8 mouse cellular contexts compared by ENCODE assay signal in genomic region chr12:118301072-118301865, GRCm38 (mm10). TPM values are rescaled to one million over a fixed set of nuclear protein-coding genes. Genes with fewer than 3 reads are reported as not detected.
DNase-seq lines count a peak whose midpoint lies in the region; ATAC-seq and TF ChIP-seq lines count a peak whose summit lies in the region.

Sp4 (minus strand) TSS chr12:118301440.

- H3K27ac ChIP-seq in CH12.LX (ENCODE audit: insufficient read depth, low read depth) = peak within 1 kb of the TSS; percentile 80
- peak within 1 kb of the TSS; percentile 94 for H3K27ac ChIP-seq in forebrain, embryonic 11.5 days (ENCODE audit: low read depth, low read length)
- peak within 1 kb of the TSS; percentile 96 for H3K27ac ChIP-seq in heart, embryonic 16.5 days (ENCODE audit: low read length)
- peak within 1 kb of the TSS; percentile 96 for H3K27ac ChIP-seq in liver, embryonic 15.5 days (replicated peaks)
- peak within 1 kb of the TSS; percentile 90 for H3K27ac ChIP-seq in neural tube, embryonic 12.5 days

- H3K79me2 ChIP-seq in CH12.LX (replicated peaks; ENCODE audit: control insufficient read depth, extremely low read depth, insufficient read depth, poor library complexity, severe bottlenecking) = no peaks in the 10 kb centered on the region

- dilution Hi-C loops in CH12.LX (cut with MboI; ENCODE audit: extremely low pct_ligation_motif_present, extremely low pct_unique_long_range_greater_than_20kb, low sequenced_read_pairs) = no loop called here

- in situ Hi-C loops in CH12.LX (cut with MboI; ENCODE audit: low pct_ligation_motif_present, low pct_unique_long_range_greater_than_20kb, low sequenced_read_pairs) = no loop called here

- no peaks in the 10 kb centered on the region for H3K9me3 ChIP-seq in CH12.LX (replicated peaks; ENCODE audit: low read length)
- no peaks in the 10 kb centered on the region for H3K9me3 ChIP-seq in forebrain, embryonic 11.5 days (ENCODE audit: control insufficient read depth, low read length)
- H3K9me3 ChIP-seq in heart, embryonic 16.5 days (replicated peaks; ENCODE audit: control insufficient read depth, low read length) = no peaks in the 10 kb centered on the region
- no peaks in the 10 kb centered on the region for H3K9me3 ChIP-seq in liver, embryonic 15.5 days (replicated peaks)
- H3K9me3 ChIP-seq in neural tube, embryonic 12.5 days = no peaks in the 10 kb centered on the region

- peak within 1 kb of the TSS; percentile 76 for H3K9ac ChIP-seq in CH12.LX (ENCODE audit: insufficient read depth, low read depth)
- peak within 1 kb of the TSS; percentile 89 for H3K9ac ChIP-seq in forebrain, embryonic 11.5 days (ENCODE audit: low read length)
- H3K9ac ChIP-seq in heart, embryonic 16.5 days (ENCODE audit: low read length) = peak within 1 kb of the TSS; percentile 89
- peak within 1 kb of the TSS; percentile 90 for H3K9ac ChIP-seq in liver, embryonic 15.5 days
- peak within 1 kb of the TSS; percentile 76 for H3K9ac ChIP-seq in neural tube, embryonic 12.5 days

- peak within 1 kb of the TSS; percentile 62 to 88 (median 82) for H3K4me3 ChIP-seq in CH12.LX (replicated peaks in 1 of 3; ENCODE audit: low read depth in 2 of 3, low read length in 2 of 3, poor library complexity in 1 of 3)
- peak within 1 kb of the TSS; percentile 80 for H3K4me3 ChIP-seq in forebrain, embryonic 11.5 days (ENCODE audit: low read depth, low read length)
- H3K4me3 ChIP-seq in heart, embryonic 16.5 days (ENCODE audit: low read length) = peak within 1 kb of the TSS; percentile 99
- peak within 1 kb of the TSS; percentile 83 for H3K4me3 ChIP-seq in liver, embryonic 15.5 days (replicated peaks)
- H3K4me3 ChIP-seq in neural tube, embryonic 12.5 days = peak within 1 kb of the TSS; percentile 81

- no peak for TF ChIP-seq RAD21 in CH12.LX (IDR thresholded peaks at IDR 0.05; ENCODE audit: low read depth, low read length)

- peak; percentile 59 for TF ChIP-seq POLR2A in CH12.LX (IDR thresholded peaks at IDR 0.05; ENCODE audit: low read depth, low read length)

- H3K27me3 ChIP-seq in CH12.LX (replicated peaks) = no peaks in the 10 kb centered on the region
- H3K27me3 ChIP-seq in forebrain, embryonic 11.5 days (ENCODE audit: control insufficient read depth, insufficient read depth, low read length) = no peaks in the 10 kb centered on the region
- no peaks in the 10 kb centered on the region for H3K27me3 ChIP-seq in heart, embryonic 16.5 days (ENCODE audit: control insufficient read depth, insufficient read depth, low read length)
- no peaks in the 10 kb centered on the region for H3K27me3 ChIP-seq in liver, embryonic 15.5 days
- H3K27me3 ChIP-seq in neural tube, embryonic 12.5 days (replicated peaks) = no peaks in the 10 kb centered on the region

- peak; percentile 88 for DNase-seq in CH12.LX (ENCODE audit: extremely low read depth)
- DNase-seq in c-Kit-positive CD71-positive TER-119-negative erythroid progenitor cells, embryonic 14.5 days (ENCODE audit: low read depth) = peak; percentile 85
- peak; percentile 97 for DNase-seq in forebrain, embryonic 11.5 days (ENCODE audit: low spot score)
- peak; percentile 94 to 96 for DNase-seq in kidney, postnatal 36 days
- peak; percentile 82 for DNase-seq in telencephalon, adult 2 months (ENCODE audit: low read depth, low spot score)

- H3K4me1 ChIP-seq in CH12.LX (ENCODE audit: control insufficient read depth in 1 of 2, insufficient read depth in 2 of 2) = peaks cover 0 to 31% of the 10 kb centered on the region in 2 experiments; a peak in 2 of 4 replicates
- peaks cover 8% of the 10 kb centered on the region; the same call in 1 of the 2 replicates for H3K4me1 ChIP-seq in forebrain, embryonic 11.5 days (replicated peaks; ENCODE audit: control insufficient read depth, insufficient read depth, low read length)
- H3K4me1 ChIP-seq in heart, embryonic 16.5 days (ENCODE audit: control insufficient read depth, insufficient read depth, low read length) = peaks cover 23% of the 10 kb centered on the region
- H3K4me1 ChIP-seq in liver, embryonic 15.5 days (replicated peaks) = peaks cover 53% of the 10 kb centered on the region
- peaks cover 25% of the 10 kb centered on the region for H3K4me1 ChIP-seq in neural tube, embryonic 12.5 days

- under 1% methylated on average over 58 of the region's 78 CpGs for WGBS in forebrain, embryonic 11.5 days
- WGBS in heart, embryonic 16.5 days = under 1% methylated on average over 47 of the region's 78 CpGs
- 0% methylated on average over 67 of the region's 78 CpGs for WGBS in liver, embryonic 15.5 days (ENCODE audit: insufficient replicate concordance)
- under 1% methylated on average over 62 of the region's 78 CpGs for WGBS in neural tube, embryonic 12.5 days

- peak; percentile 91 for ATAC-seq in forebrain, embryonic 11.5 days (replicated peaks; ENCODE audit: low FRiP score)
- peak; percentile 84 for ATAC-seq in heart, embryonic 16.5 days (replicated peaks; ENCODE audit: extremely low read depth, insufficient read depth, low FRiP score)
- ATAC-seq in liver, embryonic 15.5 days (ENCODE audit: insufficient read depth) = peak; percentile 84
- ATAC-seq in neural tube, embryonic 12.5 days (ENCODE audit: low FRiP score, low read depth) = peak; percentile 91

- peaks cover 0 to 12% of the 10 kb centered on the region in 2 experiments for H3K36me3 ChIP-seq in CH12.LX (replicated peaks in 1 of 2; ENCODE audit: control insufficient read depth in 1 of 2, insufficient read depth in 1 of 2, low read length in 1 of 2)
- no peaks in the 10 kb centered on the region for H3K36me3 ChIP-seq in forebrain, embryonic 11.5 days (ENCODE audit: control insufficient read depth, insufficient read depth, low read length)
- no peaks in the 10 kb centered on the region for H3K36me3 ChIP-seq in heart, embryonic 16.5 days (ENCODE audit: control insufficient read depth, insufficient read depth)
- H3K36me3 ChIP-seq in liver, embryonic 15.5 days (replicated peaks) = peaks cover 14% of the 10 kb centered on the region; the same call in 1 of the 2 replicates
- 0 out of 2 replicates have a peak, but pooled peaks cover 4% of the 10 kb centered on the region for H3K36me3 ChIP-seq in neural tube, embryonic 12.5 days

- TF ChIP-seq EP300 in CH12.LX (IDR thresholded peaks at IDR 0.05; ENCODE audit: low read length) = no peak

- H3K4me2 ChIP-seq in CH12.LX (ENCODE audit: insufficient read depth, low read depth, poor library complexity, severe bottlenecking) = peak within 1 kb of the TSS; percentile 65; the same call in 1 of the 2 replicates
- H3K4me2 ChIP-seq in forebrain, embryonic 11.5 days (ENCODE audit: low read depth, low read length, severe bottlenecking) = peak within 1 kb of the TSS; percentile 68
- peak within 1 kb of the TSS; percentile 82 for H3K4me2 ChIP-seq in heart, embryonic 16.5 days (ENCODE audit: low read depth, low read length)
- H3K4me2 ChIP-seq in liver, embryonic 15.5 days = peak within 1 kb of the TSS; percentile 84
- peak within 1 kb of the TSS; percentile 77 for H3K4me2 ChIP-seq in neural tube, embryonic 12.5 days (replicated peaks)

- no peak for TF ChIP-seq CTCF in CH12.LX (conservative IDR thresholded peaks at IDR 0.05 in 1 of 2, IDR thresholded peaks at IDR 0.05 in 1 of 2; ENCODE audit: low read depth in 2 of 2, low read length in 2 of 2)

TF ChIP-seq in CH12.LX, 34 proteins besides CTCF, POLR2A, EP300 and RAD21:
- TF ChIP-seq NELFE (IDR thresholded peaks at IDR 0.05; ENCODE audit: low read depth, low read length) (peak; percentile 55), MAZ (IDR thresholded peaks at IDR 0.05; ENCODE audit: low read depth, low read length) (peak; percentile 79), USF1 (IDR thresholded peaks at IDR 0.05; ENCODE audit: low read depth, low read length) (no peak), GABPA (IDR thresholded peaks at IDR 0.05; ENCODE audit: insufficient replicate concordance, low read depth, low read length) (no peak), POLR2AphosphoS2 (IDR thresholded peaks at IDR 0.05; ENCODE audit: low read depth, low read length) (no peak), CHD2 (IDR thresholded peaks at IDR 0.05; ENCODE audit: low read length) (peak; percentile 7; the same call in 1 of the 2 replicates), NRF1 (IDR thresholded peaks at IDR 0.05; ENCODE audit: low read depth, low read length) (peak; percentile 63), ZKSCAN1 (IDR thresholded peaks at IDR 0.05; ENCODE audit: borderline replicate concordance, low read depth, low read length) (no peak)

RNA-seq across cellular contexts. Expression of gene Sp4, which starts in this region (rescaled TPM):
- total RNA-seq in CH12.LX (2012; rRNA removed) = 5.5 and 6.6 TPM in 2 replicates
- 5.4 and 5.7 TPM in 2 replicates for total RNA-seq in CH12.LX (2014; rRNA removed)
- polyA plus RNA-seq in CH12.LX (2012; ENCODE audit: insufficient read length, low read depth) = 3.8 and 4.2 TPM in 2 replicates
- polyA plus RNA-seq in forebrain, embryonic 11.5 days (2014; fragmentation: Nextera tagmentation; extraction: Ambion mirVana) = 24.6 and 26.2 TPM in 2 replicates
- 6.6 and 6.7 TPM in 2 replicates for polyA plus RNA-seq in heart, embryonic 16.5 days (2015; fragmentation: Nextera tagmentation; extraction: Ambion mirVana)
- 5.3 and 5.5 TPM in 2 replicates for polyA plus RNA-seq in liver, embryonic 15.5 days (2015; fragmentation: Nextera tagmentation; extraction: Ambion mirVana)
- polyA plus RNA-seq in neural tube, embryonic 12.5 days (2016; fragmentation: Nextera tagmentation; extraction: Ambion mirVana) = 15.6 and 18.0 TPM in 2 replicates

Comparison
In these comparisons a context has a peak if more than half of its experiments do, and no peak if none do; other contexts are left out.
1. Peak in every context shown above with its lines: DNase-seq, ATAC-seq, H3K4me3 ChIP-seq and H3K27ac ChIP-seq.